Mouse (Mus musculus): Measurements from ENCODE around the gene Hist1h2bn.

The Hist1h2bn gene

DNA sequence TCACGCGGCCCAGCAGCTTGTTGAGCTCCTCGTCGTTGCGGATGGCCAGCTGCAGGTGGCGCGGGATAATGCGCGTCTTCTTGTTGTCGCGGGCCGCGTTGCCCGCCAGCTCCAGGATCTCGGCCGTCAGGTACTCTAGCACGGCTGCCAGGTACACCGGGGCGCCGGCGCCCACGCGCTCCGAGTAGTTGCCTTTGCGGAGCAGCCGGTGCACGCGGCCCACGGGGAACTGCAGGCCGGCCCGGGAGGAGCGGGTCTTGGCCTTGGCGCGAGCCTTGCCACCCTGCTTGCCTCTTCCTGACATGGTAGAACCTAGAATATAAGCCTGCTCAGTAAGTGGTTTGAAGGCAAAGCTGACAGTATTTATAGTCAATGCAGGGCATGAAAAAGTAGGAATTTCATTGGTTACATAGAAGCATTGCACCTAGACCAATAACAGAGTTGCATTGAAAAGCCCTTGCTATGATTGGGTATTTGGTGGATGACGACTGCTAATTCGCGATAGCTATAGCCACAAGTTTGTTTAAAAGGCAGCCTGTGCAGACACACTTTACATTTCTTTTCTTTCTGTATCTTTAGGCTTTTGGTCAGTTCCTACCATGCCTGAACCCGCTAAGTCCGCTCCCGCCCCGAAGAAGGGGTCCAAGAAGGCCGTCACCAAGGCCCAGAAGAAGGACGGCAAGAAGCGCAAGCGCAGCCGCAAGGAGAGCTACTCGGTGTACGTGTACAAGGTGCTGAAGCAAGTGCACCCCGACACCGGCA is at the start of gene Hist1h2bn, which contains the start of gene Hist1h2ak:
Gene Hist1h2bn, plus strand, starts transcription at position 600 of the 762 bp plus-strand sequence.
Gene Hist1h2ak, minus strand, starts transcription at position 304 of the 762 bp plus-strand sequence.
- DNase-seq (ENCODE audit: low read depth, low spot score), result peak; percentile 94

- DNase-seq (ENCODE audit: low read depth, low spot score), result no peak
Measured at GRCm38 (mm10) chr13:21706669-21707068, 47.3 kb upstream of the Hist1h2bn start.

GRCm38 (mm10) chr13:21710031-21710711 is 43.8 kb upstream of the Hist1h2bn start:
- peak; percentile 91 for DNase-seq (ENCODE audit: low read depth, low spot score)

DNA sequence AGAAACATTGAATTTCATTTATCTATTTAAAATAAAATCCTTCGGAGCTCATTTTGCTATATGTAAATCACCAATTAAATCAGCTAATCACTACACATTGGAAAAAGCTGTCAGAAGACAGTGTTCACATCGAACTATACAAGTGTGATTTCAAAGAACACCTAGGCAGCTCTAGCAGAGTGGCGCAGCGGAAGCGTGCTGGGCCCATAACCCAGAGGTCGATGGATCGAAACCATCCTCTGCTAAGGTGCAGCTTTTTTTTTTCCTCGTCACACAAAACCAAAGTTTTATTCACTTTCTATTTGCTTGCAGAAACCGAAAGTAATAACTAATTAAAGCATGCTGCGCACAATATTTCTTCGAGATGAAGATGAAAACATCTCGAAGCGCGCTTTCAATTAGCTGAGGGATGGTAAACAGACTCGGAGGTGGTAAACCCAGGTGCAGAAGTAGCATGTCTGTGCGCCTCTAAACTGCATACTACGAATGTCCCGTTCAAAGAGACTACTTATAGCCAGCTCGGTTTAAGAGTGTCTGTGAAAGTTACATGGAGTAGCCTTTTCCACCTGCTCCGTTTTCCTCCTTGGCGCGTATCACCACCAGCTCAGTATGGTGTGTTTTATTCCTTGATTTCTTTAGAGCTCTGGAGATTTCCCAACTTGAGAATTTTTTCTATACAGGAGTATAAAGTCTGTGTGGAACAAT is 43.0 kb upstream of the Hist1h2bn start:
- DNase-seq (ENCODE audit: low read depth, low spot score), result peak; percentile 74

DNA sequence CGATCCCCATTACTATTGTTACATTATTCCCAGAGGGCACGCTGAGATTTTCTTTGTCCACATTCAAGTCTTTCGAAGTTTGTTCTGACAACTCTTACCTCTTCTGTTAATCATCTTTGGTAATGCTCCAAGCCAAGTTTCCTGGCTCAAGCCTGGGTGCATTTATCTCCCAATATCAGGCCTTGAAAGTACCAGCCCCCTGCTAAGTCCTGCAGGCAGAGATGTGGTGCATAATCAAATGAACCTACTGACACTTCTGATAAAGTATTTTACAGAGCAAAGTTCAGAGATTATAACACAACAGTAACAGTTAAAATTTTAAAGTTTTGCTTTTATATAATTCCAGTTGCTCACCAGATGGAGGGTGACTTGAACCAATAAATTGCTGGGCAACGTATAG is 42.2 kb upstream of the Hist1h2bn start:
- no peak for DNase-seq (ENCODE audit: low read depth, low spot score)

DNA sequence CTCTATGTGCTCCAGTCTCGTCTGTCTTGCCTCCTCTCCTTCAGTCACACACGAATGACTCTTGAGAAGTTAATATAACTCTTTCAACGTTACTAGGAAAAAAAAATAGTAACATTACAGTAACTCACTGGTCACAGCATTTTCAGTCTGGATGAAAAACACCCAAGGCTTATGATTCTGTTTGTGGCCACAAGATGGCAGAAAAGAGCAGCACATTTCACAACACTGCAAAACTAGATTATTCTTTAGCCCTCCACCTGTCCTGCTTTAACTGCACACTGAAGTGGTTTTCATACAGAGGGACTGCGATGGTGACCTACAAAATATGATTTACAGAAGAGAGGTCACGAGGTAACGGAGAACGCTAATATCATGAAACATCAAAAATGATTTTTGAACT is 39.2 kb upstream of the Hist1h2bn start:
- peak; percentile 73 for DNase-seq (ENCODE audit: low read depth, low spot score)

DNA sequence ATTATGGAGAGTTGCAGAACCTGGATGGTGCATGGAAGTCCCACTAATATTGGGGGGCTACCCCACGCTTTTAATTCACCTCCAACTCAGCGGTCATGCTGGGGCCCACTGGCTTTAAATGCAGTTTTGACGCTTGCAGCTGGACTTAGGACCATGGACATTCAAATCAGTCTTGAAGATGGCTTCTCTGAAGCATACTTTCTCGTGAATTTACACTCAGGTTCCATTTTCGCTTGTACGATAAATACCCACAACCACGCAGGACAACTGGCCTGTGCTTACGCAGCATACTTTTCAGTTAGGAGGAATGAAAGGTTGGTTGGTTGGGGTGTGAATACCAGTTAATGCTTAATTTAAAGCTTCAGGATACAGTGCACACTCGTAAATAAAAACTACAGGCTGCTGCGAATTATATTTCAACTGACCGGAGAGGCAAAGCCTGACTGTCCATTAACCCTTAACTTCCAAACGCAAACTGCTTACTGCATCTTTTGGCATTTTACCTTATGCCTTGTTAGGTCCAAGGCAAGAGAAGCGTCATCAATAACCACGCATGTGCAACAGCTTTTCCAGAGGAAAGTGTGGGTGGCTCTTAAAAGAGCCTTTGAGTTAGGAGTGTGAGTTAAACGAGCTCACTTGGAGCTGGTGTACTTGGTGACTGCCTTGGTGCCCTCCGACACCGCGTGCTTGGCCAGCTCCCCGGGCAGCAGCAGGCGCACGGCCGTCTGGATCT is 38.6 kb upstream of the Hist1h2bn start:
- DNase-seq (ENCODE audit: low read depth, low spot score), result peak; percentile 52

GRCm38 (mm10) chr13:21715864-21716539 is 37.9 kb upstream of the Hist1h2bn start, which contains the start of the genes Hist1h2bl and Hist1h2ai:
Gene Hist1h2bl (minus strand): TSS chr13:21716143.
Gene Hist1h2ai (plus strand): TSS chr13:21716422.
- peak; percentile 95 for DNase-seq (ENCODE audit: low read depth, low spot score)

GRCm38 (mm10) chr13:21716540-21717391 is 37.2 kb upstream of the Hist1h2bn start:
- DNase-seq (ENCODE audit: low read depth, low spot score), result peak; percentile 78

GRCm38 (mm10) chr13:21717397-21718357 is 36.2 kb upstream of the Hist1h2bn start, which contains the start of gene Hist1h3h:
Gene Hist1h3h (plus strand): TSS chr13:21717659.
- peak; percentile 92 for DNase-seq (ENCODE audit: low read depth, low spot score)

DNA sequence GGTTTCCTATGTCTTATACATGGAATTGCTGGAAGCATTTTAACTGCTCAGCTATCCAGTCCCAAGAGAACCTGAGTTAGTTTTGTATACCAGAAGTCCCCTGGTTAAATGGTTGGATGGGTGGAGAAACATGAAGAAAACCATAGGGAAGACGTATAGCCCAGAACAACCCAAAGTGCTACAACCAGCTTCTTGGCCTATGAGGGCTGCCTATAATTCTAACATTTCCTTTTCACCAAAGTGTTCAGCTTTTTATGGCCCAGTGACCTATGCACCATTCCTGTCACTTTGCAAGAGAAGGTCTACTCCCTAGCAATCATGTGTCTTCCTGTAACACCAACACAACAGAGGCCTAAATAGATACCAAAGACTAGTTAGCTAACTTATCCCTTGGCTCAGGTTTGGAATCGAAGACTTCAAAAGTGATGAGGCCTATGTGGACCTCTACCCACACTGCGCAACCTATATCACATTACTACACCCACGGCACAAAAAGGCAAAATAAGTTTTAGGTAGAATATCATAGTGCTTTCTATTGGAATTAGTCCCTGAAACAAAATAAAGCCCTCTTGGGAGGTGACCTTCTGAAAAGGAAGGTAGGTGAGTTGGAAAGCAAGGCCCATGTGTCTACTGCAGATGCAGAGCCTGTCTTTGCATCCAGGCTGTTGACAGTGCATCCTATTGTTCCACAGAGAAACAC is 35.4 kb upstream of the Hist1h2bn start:
- peak; percentile 75 for DNase-seq (ENCODE audit: low read depth, low spot score)

- DNase-seq (ENCODE audit: low read depth, low spot score), result peak; percentile 70
Measured at GRCm38 (mm10) chr13:21721107-21721756, 32.7 kb upstream of the Hist1h2bn start.

GRCm38 (mm10) chr13:21721757-21722372 is 32.1 kb upstream of the Hist1h2bn start, which contains the start of gene Hist1h2bm:
Gene Hist1h2bm (plus strand): TSS chr13:21722044.
- DNase-seq (ENCODE audit: low read depth, low spot score), result peak; percentile 91

DNA sequence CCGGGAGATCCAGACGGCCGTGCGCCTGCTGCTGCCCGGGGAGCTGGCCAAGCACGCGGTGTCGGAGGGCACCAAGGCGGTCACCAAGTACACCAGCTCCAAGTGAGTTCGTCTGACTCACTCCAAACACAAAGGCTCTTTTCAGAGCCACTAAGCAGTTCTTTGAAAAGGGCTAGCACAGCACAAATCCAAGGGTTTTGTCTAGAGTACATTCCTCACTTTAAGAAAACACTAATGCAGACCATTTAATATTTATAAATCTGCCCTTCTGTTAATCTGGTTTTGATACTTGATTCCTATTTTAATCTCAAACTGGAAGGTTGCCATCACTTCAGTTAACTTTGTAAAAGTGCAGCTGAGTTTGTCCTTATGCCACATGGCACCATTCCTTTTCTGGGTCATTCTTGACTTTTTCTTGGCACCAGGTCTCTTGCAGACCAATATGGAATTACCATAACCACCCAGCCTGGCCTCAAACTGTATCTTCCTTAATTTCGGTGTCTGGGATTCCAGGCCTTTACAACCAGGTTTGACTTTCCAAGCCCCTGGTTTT is 31.5 kb upstream of the Hist1h2bn start:
- peak; percentile 44 for DNase-seq (ENCODE audit: low read depth, low spot score)

GRCm38 (mm10) chr13:21722993-21723836 is 30.7 kb upstream of the Hist1h2bn start:
- DNase-seq (ENCODE audit: low read depth, low spot score), result peak; percentile 26

Data from ZHBTc4 (cell line).